Mouse (Mus musculus): ENCODE measurements at regions not wholly inside any gene's neighbourhood (a gene's known extent, or its start where the extent isn't known, plus 50 kb on each side); places are given as distances from the start of the nearest gene placed in this dataset.

DNA sequence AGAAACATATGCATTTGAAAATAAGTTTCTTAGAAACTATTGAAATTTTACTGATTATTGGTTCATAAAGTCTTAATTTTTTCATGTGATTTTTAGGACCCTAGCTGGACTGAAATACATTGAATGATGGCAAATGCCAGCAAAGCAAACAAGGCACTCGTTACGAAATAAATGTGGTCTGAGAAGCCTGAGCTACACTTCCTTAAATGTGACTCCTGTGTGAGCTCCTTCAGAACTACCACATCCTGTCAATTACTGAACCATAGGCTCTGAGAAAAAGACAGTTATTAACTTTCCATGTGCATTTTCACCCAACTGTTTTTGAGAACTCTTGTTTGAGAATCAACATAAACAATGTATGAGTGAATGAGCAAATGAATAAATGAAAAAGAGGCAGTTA lies 281.1 kb upstream of the Kynu start:
- TF ChIP-seq CTCF (IDR thresholded peaks at IDR 0.05) (no peak), EP300 (IDR thresholded peaks at IDR 0.05) (no peak)
